8 mouse cellular contexts compared by ENCODE assay signal in genomic region chr1:136231596-136231995, GRCm38 (mm10). TPM values are rescaled to one million over a fixed set of nuclear protein-coding genes. Genes with fewer than 3 reads are reported as not detected.
DNase-seq lines count a peak whose midpoint lies in the region; ATAC-seq and TF ChIP-seq lines count a peak whose summit lies in the region.

No protein-coding gene starts in this region.

- TF ChIP-seq CTCF in intestine, postnatal 0 days (IDR thresholded peaks at IDR 0.05; ENCODE audit: low read depth) = no peak

- 10% methylated on average over 6 of the region's 6 CpGs for WGBS in kidney, embryonic 15.5 days
- 10% methylated on average over 6 of the region's 6 CpGs for WGBS in embryonic facial prominence, embryonic 15.5 days
- 7% methylated on average over 6 of the region's 6 CpGs for WGBS in intestine, postnatal 0 days
- WGBS in neural tube, embryonic 13.5 days = 2% methylated on average over 6 of the region's 6 CpGs

- peak overlapping the region; percentile 54 for H3K4me3 ChIP-seq in kidney, embryonic 15.5 days (replicated peaks)
- peak overlapping the region; percentile 61 for H3K4me3 ChIP-seq in embryonic facial prominence, embryonic 15.5 days (replicated peaks)
- no peak overlapping the region for H3K4me3 ChIP-seq in intestine, postnatal 0 days (ENCODE audit: low read depth, low read length)
- H3K4me3 ChIP-seq in neural tube, embryonic 13.5 days = peak overlapping the region; percentile 53

- H3K9ac ChIP-seq in kidney, embryonic 15.5 days = no peak overlapping the region
- no peak overlapping the region for H3K9ac ChIP-seq in embryonic facial prominence, embryonic 15.5 days
- H3K9ac ChIP-seq in intestine, postnatal 0 days (ENCODE audit: low read depth, low read length) = no peak overlapping the region
- peak overlapping the region; percentile 41 for H3K9ac ChIP-seq in neural tube, embryonic 13.5 days

- no peak for ATAC-seq in kidney, embryonic 15.5 days (replicated peaks; ENCODE audit: low FRiP score)
- ATAC-seq in embryonic facial prominence, embryonic 15.5 days (ENCODE audit: insufficient number of reproducible peaks, low FRiP score, low TSS enrichment, low read depth) = no peak
- ATAC-seq in intestine, postnatal 0 days = 0 out of 2 replicates have a peak, but pooled peaks have one; percentile 3
- no peak for ATAC-seq in neural tube, embryonic 13.5 days (ENCODE audit: low read depth)

- H3K27ac ChIP-seq in kidney, embryonic 15.5 days = peak overlapping the region; percentile 87; the same call in 1 of the 2 replicates
- H3K27ac ChIP-seq in embryonic facial prominence, embryonic 15.5 days (replicated peaks) = peak overlapping the region; percentile 66; the same call in 1 of the 2 replicates
- H3K27ac ChIP-seq in intestine, postnatal 0 days (ENCODE audit: low read depth, low read length) = 0 out of 2 replicates have a peak overlapping the region, but pooled peaks have one; percentile 41
- H3K27ac ChIP-seq in neural tube, embryonic 13.5 days (replicated peaks) = no peak overlapping the region

- no peaks in the 10 kb centered on the region for H3K9me3 ChIP-seq in kidney, embryonic 15.5 days (replicated peaks)
- no peaks in the 10 kb centered on the region for H3K9me3 ChIP-seq in embryonic facial prominence, embryonic 15.5 days (replicated peaks)
- no peaks in the 10 kb centered on the region for H3K9me3 ChIP-seq in intestine, postnatal 0 days (ENCODE audit: control insufficient read depth)
- no peaks in the 10 kb centered on the region for H3K9me3 ChIP-seq in neural tube, embryonic 13.5 days

- peak overlapping the region; percentile 91 for H3K4me2 ChIP-seq in kidney, embryonic 15.5 days
- peak overlapping the region; percentile 91 for H3K4me2 ChIP-seq in embryonic facial prominence, embryonic 15.5 days (replicated peaks)
- H3K4me2 ChIP-seq in intestine, postnatal 0 days (replicated peaks; ENCODE audit: low read depth) = peak overlapping the region; percentile 92
- H3K4me2 ChIP-seq in neural tube, embryonic 13.5 days = peak overlapping the region; percentile 77

- no peak for DNase-seq in kidney, adult 9 months
- no peak for DNase-seq in ovary, postnatal 36 days (ENCODE audit: low spot score)
- DNase-seq in kidney, postnatal 4 days = no peak
- DNase-seq in adrenal gland, adult 18-20 months (ENCODE audit: low spot score in 2 of 2) = no peak

- H3K27me3 ChIP-seq in kidney, embryonic 15.5 days = peaks cover 7% of the 10 kb centered on the region; the same call in 1 of the 2 replicates
- H3K27me3 ChIP-seq in embryonic facial prominence, embryonic 15.5 days = no peaks in the 10 kb centered on the region
- no peaks in the 10 kb centered on the region for H3K27me3 ChIP-seq in intestine, postnatal 0 days (replicated peaks; ENCODE audit: control insufficient read depth, insufficient read depth, low read length)
- peaks cover 10% of the 10 kb centered on the region for H3K27me3 ChIP-seq in neural tube, embryonic 13.5 days

- peaks cover 71% of the 10 kb centered on the region for H3K4me1 ChIP-seq in kidney, embryonic 15.5 days
- peaks cover 68% of the 10 kb centered on the region for H3K4me1 ChIP-seq in embryonic facial prominence, embryonic 15.5 days
- H3K4me1 ChIP-seq in intestine, postnatal 0 days (replicated peaks; ENCODE audit: control insufficient read depth, insufficient read depth, low read length) = peaks cover 14% of the 10 kb centered on the region
- peaks cover 77% of the 10 kb centered on the region for H3K4me1 ChIP-seq in neural tube, embryonic 13.5 days (replicated peaks)

- H3K36me3 ChIP-seq in kidney, embryonic 15.5 days = peaks cover under 1% of the 10 kb centered on the region; the same call in 1 of the 2 replicates
- H3K36me3 ChIP-seq in embryonic facial prominence, embryonic 15.5 days = no peaks in the 10 kb centered on the region
- H3K36me3 ChIP-seq in intestine, postnatal 0 days (ENCODE audit: control insufficient read depth, insufficient read depth) = no peaks in the 10 kb centered on the region
- H3K36me3 ChIP-seq in neural tube, embryonic 13.5 days = no peaks in the 10 kb centered on the region

RNA-seq across cellular contexts. Expression of gene Inava, which starts 2.5 kb away (rescaled TPM):
- polyA plus RNA-seq in kidney, embryonic 15.5 days (2015; fragmentation: Nextera tagmentation; extraction: Ambion mirVana) = 16.0 and 17.1 TPM in 2 replicates
- 16.6 and 19.4 TPM in 2 replicates for polyA plus RNA-seq in embryonic facial prominence, embryonic 15.5 days (2015; fragmentation: Nextera tagmentation; extraction: Ambion mirVana)
- polyA plus RNA-seq in intestine, postnatal 0 days (2015; fragmentation: Nextera tagmentation; extraction: Ambion mirVana) = 15.8 and 18.3 TPM in 2 replicates
- polyA plus RNA-seq in neural tube, embryonic 13.5 days (2015; fragmentation: Nextera tagmentation; extraction: Ambion mirVana) = 3.1 and 3.6 TPM in 2 replicates
- under 1 TPM in 1 of 2 experiments, not detected in 1; 0.29 TPM for total RNA-seq in adrenal gland, adult 18-20 months (2021)

RNA-seq across cellular contexts. Expression of gene Mroh3, which starts 19.0 kb away (rescaled TPM):
- 0.30 and 0.48 TPM in 2 replicates for polyA plus RNA-seq in kidney, embryonic 15.5 days (2015; fragmentation: Nextera tagmentation; extraction: Ambion mirVana)
- polyA plus RNA-seq in embryonic facial prominence, embryonic 15.5 days (2015; fragmentation: Nextera tagmentation; extraction: Ambion mirVana) = 0.32 TPM in 1 of 2 replicates, not detected in the other
- 0.04 and 0.25 TPM in 2 replicates for polyA plus RNA-seq in intestine, postnatal 0 days (2015; fragmentation: Nextera tagmentation; extraction: Ambion mirVana)
- polyA plus RNA-seq in neural tube, embryonic 13.5 days (2015; fragmentation: Nextera tagmentation; extraction: Ambion mirVana) = not detected in 2 replicates
- not detected for total RNA-seq in adrenal gland, adult 18-20 months (2021)

RNA-seq across cellular contexts. Expression of gene Gpr25, which starts 29.1 kb away (rescaled TPM):
- polyA plus RNA-seq in kidney, embryonic 15.5 days (2015; fragmentation: Nextera tagmentation; extraction: Ambion mirVana) = not detected in 2 replicates
- not detected in 2 replicates for polyA plus RNA-seq in embryonic facial prominence, embryonic 15.5 days (2015; fragmentation: Nextera tagmentation; extraction: Ambion mirVana)
- polyA plus RNA-seq in intestine, postnatal 0 days (2015; fragmentation: Nextera tagmentation; extraction: Ambion mirVana) = not detected in 2 replicates
- polyA plus RNA-seq in neural tube, embryonic 13.5 days (2015; fragmentation: Nextera tagmentation; extraction: Ambion mirVana) = 0.29 TPM in 2 replicates
- not detected for total RNA-seq in adrenal gland, adult 18-20 months (2021)
